Mouse (Mus musculus) hindbrain, embryonic 16.5 days (tissue): ENCODE measurements around the gene Neu1. TPM values are rescaled to one million over a fixed set of nuclear protein-coding genes. Genes with fewer than 3 reads are reported as not detected.
A peak's percentile ranks its signal among the peaks of the same experiment; 100 is the strongest.
"Not testable (repeated sequence)": the region's sequence is repeated elsewhere in the genome, so short reads cannot be mapped to it uniquely, and the experiment has no call there.

Experiments used
- ATAC-seq: fragments of 200-750 bp; cut with Nextera tagmentation; 2 replicates; pipeline ENCODE4 v1.8.0; 2017; ENCODE audit warnings: moderate TSS enrichment, moderate library complexity
- H3K27ac ChIP-seq: fragments of 300-500 bp; sonication (generic); 2 replicates; pipeline ENCODE4 v1.5.1; 2014; ENCODE audit warnings: low read depth, mild to moderate bottlenecking, control low read depth, low read length, moderate library complexity
- H3K27me3 ChIP-seq: fragments of 300-500 bp; sonication (generic); replicated peaks from 2 replicates; pipeline ENCODE4 v1.6.1; 2014; ENCODE audit warnings: low read length; ENCODE audit not compliant: control insufficient read depth, insufficient read depth
- H3K36me3 ChIP-seq: fragments of 300-500 bp; sonication (generic); 2 replicates; pipeline ENCODE4 v1.6.1; 2014; ENCODE audit warnings: mild to moderate bottlenecking, low read length, moderate library complexity, mixed read lengths; ENCODE audit not compliant: control insufficient read depth, insufficient read depth
- H3K4me1 ChIP-seq: fragments of 300-500 bp; sonication (generic); 2 replicates; pipeline ENCODE4 v1.6.1; 2014; ENCODE audit warnings: low read depth, low read length; ENCODE audit not compliant: control insufficient read depth, insufficient read depth
- H3K4me2 ChIP-seq: fragments of 300-500 bp; sonication (generic); 2 replicates; pipeline ENCODE4 v1.6.1; 2014; ENCODE audit warnings: mild to moderate bottlenecking, low read length, control low read depth, moderate library complexity
- H3K4me3 ChIP-seq: fragments of 300-500 bp; sonication (generic); 2 replicates; pipeline ENCODE4 v1.5.1; 2014; ENCODE audit warnings: mild to moderate bottlenecking, low read length, control low read depth, moderate library complexity
- H3K9ac ChIP-seq: fragments of 300-500 bp; sonication (generic); 2 replicates; pipeline ENCODE4 v1.6.1; 2014; ENCODE audit warnings: low read depth, mild to moderate bottlenecking, control low read depth, low read length, moderate library complexity
- H3K9me3 ChIP-seq: fragments of 300-500 bp; sonication (generic); 2 replicates; pipeline ENCODE4 v1.6.1; 2014; ENCODE audit warnings: mild to moderate bottlenecking, low read length, moderate library complexity; ENCODE audit not compliant: control insufficient read depth
- WGBS: fragments of 180-500 bp; shearing (Covaris S2); extraction: QIAGEN DNeasy Blood & Tissue Kit; methylation state at CpG from one replicate; pipeline ENCODE4 v1.1.7; 2014; 5-methylcytosine and 5-hydroxymethylcytosine counted together
- polyA plus RNA-seq: library from polyadenylated mRNA; unstranded; fragments of >200 nt; fragmentation: Nextera tagmentation; extraction: Ambion mirVana; gene quantifications from 2 replicates; pipeline ENCODE4 v1.2.1, GENCODE M21; 2015

Neu1 gene
- polyA plus RNA-seq, 1 experiment from 2014 or later: 41.7 TPM

DNA sequence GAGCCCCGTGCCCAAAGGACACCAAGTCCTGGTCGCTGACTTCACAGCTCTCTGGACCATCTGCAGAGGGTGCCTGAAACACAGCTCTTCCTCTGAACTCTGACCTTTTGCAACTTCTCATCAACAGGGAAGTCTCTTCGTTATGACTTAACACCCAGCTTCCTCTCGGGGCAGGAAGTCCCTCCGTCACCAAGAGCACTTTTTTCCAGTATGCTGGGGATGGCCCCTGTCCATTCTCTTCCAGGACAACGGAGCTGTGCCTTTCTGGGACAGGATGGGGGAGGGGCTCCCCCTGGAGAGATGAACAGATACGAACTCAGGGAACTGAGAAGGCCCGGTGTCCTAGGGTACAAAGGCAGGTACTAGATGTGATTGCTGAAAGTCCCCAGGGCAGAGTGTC, 3.8 kb downstream of the Neu1 start:
- 51% methylated on average over 8 of the region's 8 CpGs for WGBS
- Histone ChIP-seq H3K36me3 (no peaks in the 10 kb centered on the region; the same call in 1 of the 2 replicates), H3K4me2 (no peak overlapping the region), H3K9me3 (no peaks in the 10 kb centered on the region), H3K9ac (no peak overlapping the region), H3K4me3 (no peak overlapping the region), H3K27ac (no peak overlapping the region), H3K27me3 (no peaks in the 10 kb centered on the region), H3K4me1 (peaks cover 7% of the 10 kb centered on the region)
- ATAC-seq: no peak

DNA sequence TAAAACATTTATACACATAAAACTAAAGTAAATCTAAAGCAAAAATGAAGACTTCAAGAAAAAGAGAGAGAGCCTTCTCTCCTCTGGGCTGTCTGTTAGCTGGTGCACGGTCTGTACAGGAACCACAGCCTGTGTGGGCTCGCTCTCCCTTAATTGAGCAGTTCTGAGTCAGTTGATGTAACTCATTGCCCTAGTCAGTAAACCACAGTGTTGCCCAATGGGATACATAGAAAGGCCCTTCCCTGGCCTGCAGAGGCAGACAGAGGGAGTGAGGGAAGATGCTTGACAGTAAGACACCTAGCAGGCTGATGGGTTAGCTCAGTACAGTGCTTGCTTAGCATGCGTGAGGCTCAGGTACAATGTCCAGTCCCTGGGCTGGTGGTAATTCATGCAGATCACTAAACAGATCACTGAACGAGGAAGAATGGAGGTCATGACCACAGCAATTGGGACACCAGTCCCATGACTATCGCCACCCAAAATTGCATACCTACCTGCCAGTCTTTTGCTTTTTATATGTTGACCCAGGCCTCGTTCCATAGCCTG, 7.0 kb downstream of the Neu1 start:
- Histone ChIP-seq H3K4me3 (no peak overlapping the region), H3K27me3 (no peaks in the 10 kb centered on the region), H3K9me3 (no peaks in the 10 kb centered on the region), H3K9ac (no peak overlapping the region), H3K4me2 (no peak overlapping the region), H3K4me1 (no peaks in the 10 kb centered on the region), H3K36me3 (no peaks in the 10 kb centered on the region; the same call in 1 of the 2 replicates), H3K27ac (no peak overlapping the region)
- no peak for ATAC-seq
- 86% methylated on average over 6 of the region's 6 CpGs for WGBS

DNA sequence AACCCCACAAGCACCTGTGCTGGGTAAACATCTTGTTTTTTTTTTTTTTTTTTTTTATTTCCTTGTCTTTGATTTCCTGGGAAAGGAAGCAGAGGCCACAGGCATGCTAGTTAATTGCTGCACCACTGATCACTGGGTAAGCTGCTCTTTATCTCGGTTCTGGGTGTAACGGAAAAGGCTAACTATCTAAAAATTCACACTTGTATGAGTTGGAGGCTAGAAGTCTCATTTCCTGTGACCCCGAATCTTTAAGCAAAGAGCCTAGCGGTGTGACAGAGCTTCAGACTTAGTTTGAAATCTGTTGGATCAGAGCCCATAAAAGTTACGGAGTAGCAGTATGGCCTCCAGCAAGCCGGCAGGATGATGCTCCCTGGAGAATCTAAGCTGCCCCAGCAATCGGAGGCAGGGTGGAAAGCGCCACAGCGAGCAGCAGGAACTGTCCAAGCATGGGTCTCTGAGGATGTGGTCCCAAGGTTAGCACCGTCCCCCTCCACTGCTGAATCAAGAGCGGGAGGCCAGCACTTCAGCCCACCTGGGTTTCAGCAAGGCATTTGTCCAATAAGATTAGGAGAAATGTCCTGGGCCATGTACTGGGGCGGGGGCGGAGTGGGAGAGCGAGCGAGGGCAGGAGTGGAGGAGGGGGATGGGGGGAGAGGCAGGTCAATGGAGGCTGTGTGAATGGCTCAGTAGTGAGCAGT, 10.4 kb downstream of the Neu1 start:
- 9% methylated on average over 15 of the region's 15 CpGs for WGBS
- Histone ChIP-seq H3K27me3 (no peaks in the 10 kb centered on the region), H3K9me3 (no peaks in the 10 kb centered on the region), H3K9ac (peak overlapping the region; percentile 39), H3K4me3 (peak overlapping the region; percentile 18; the same call in 1 of the 2 replicates), H3K27ac (no peak overlapping the region), H3K4me2 (peak overlapping the region; percentile 36), H3K36me3 (no peaks in the 10 kb centered on the region), H3K4me1 (no peaks in the 10 kb centered on the region)
- no peak for ATAC-seq

DNA sequence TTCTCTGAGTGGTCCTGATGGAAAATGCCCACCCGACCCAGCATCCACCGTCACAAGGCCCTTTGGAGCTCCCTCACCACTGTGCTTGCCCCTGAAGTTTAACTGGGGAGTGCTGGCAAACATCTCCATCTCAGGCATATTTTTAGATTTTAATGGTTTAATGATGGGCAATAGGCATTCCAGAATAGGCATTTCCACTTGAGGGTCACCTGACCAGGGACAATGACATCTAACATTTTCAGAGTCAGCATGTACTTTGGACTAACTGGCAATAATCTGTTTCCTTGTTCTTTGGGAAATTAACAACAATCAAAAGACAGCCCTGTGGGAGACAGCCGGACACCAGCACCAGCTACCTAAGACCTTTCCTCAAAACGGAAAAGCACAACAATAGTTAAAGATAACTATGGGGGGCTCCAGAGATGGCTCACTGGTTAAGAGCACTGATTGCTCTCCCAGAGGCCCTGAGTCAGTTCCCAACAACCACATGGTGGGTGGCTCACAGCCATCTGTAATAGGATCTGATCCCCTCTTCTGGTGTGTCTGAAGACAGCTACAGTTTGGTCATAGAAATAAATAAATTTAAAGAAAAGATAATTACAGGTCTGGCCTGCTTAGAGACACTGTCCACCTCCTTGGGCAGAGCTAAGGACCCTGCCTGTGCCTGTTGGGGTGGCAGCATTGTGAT, 12.2 kb downstream of the Neu1 start:
- H3K27ac ChIP-seq: no peak overlapping the region
- H3K27me3 ChIP-seq: no peaks in the 10 kb centered on the region
- no peaks in the 10 kb centered on the region for H3K9me3 ChIP-seq
- H3K4me3 ChIP-seq: no peak overlapping the region
- no peak overlapping the region for H3K9ac ChIP-seq
- H3K36me3 ChIP-seq: no peaks in the 10 kb centered on the region
- no peak for ATAC-seq
- WGBS: 87% methylated on average over 4 of the region's 4 CpGs
- H3K4me2 ChIP-seq: no peak overlapping the region
- H3K4me1 ChIP-seq: no peaks in the 10 kb centered on the region

DNA sequence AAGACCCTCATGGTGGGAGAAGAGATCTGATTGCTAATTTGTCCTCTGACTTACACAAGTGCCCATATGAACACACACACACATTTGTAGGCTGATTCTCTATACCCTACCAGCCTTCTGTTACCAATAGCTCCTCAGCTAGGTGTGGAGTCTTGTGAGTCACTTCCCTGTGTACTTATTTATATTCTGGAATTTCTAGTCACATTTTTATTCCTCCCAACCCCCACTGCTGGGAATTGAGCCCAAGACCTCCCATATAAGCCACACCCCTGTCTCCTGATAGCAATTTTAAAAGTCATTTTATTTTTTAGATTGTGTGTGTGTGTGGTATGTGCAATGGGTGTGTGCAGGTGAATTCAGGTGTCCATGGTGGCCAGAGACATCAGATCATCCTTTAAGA, 13.3 kb downstream of the Neu1 start:
- H3K4me3 ChIP-seq: no peak overlapping the region

DNA sequence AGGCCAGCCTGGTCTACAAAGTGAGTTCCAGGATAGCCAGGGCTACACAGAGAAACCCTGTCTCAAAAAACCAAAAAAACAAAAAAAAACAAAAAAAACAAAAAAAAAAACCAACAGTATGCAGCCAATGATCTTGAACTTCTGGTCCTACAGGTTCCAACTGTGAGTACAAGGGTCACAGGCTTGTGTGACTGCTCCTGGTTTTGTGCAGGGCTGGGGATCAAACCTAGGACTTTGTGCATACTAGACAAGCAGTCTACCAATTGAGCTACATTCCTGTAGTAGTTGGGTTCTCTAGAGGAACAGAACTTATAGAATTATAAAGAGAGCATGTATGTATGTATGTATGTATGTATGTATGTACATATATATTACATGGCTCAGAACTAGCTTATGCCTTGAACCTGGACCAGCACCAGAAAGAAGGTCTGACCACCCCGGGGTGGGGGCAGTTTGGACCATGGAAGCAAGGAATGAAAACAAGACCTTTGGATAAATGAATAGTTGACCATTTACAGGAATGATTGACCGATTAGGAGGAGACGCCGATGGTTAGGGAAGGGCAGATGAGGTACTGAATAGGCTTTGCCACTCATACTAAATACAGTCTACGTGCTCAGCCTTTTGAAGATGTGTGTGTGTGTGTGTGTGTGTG, 15.6 kb downstream of the Neu1 start:
- no peaks in the 10 kb centered on the region for H3K9me3 ChIP-seq
- H3K36me3 ChIP-seq: peaks cover 6% of the 10 kb centered on the region
- H3K4me1 ChIP-seq: peaks cover 11% of the 10 kb centered on the region
- 90% methylated on average over 5 of the region's 5 CpGs for WGBS
- no peak for ATAC-seq
- H3K4me2 ChIP-seq: no peak overlapping the region
- no peak overlapping the region for H3K27ac ChIP-seq
- no peaks in the 10 kb centered on the region for H3K27me3 ChIP-seq
- H3K9ac ChIP-seq: no peak overlapping the region
- no peak overlapping the region for H3K4me3 ChIP-seq

More for the DNA sequence above, 13.3 kb downstream of the Neu1 start:
- Histone ChIP-seq H3K9ac (no peak overlapping the region), H3K27ac (no peak overlapping the region), H3K4me2 (no peak overlapping the region), H3K36me3 (no peaks in the 10 kb centered on the region), H3K9me3 (no peaks in the 10 kb centered on the region), H3K4me1 (no peaks in the 10 kb centered on the region), H3K27me3 (no peaks in the 10 kb centered on the region)
- no peak for ATAC-seq

DNA sequence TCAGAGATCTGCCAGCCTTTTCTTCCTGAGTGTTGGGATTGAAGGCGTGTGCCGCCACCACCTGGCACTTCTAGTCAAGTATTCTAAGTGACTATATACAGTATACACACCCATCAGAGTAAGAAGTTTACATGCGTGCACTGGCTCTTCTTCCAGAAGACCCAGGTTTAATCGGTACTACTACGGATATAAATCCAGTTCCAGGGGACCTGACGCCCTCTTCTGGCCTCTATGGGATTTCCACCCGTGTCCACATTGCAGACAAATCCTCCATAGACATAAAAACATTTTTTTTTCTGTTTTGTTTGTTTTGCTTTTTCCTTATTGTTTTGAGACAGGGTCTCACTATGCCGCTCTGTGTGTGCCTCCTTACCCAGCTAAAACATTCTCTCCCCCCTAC, 16.6 kb downstream of the Neu1 start:
- H3K4me1 ChIP-seq: peaks cover 11% of the 10 kb centered on the region
- no peak overlapping the region for H3K4me3 ChIP-seq
- H3K9ac ChIP-seq: no peak overlapping the region
- peaks cover 6% of the 10 kb centered on the region for H3K36me3 ChIP-seq
- no peak overlapping the region for H3K27ac ChIP-seq
- no peak overlapping the region for H3K4me2 ChIP-seq
- no peak for ATAC-seq
- H3K27me3 ChIP-seq: no peaks in the 10 kb centered on the region
- 25% methylated on average over 8 of the region's 8 CpGs for WGBS
- H3K9me3 ChIP-seq: no peaks in the 10 kb centered on the region

DNA sequence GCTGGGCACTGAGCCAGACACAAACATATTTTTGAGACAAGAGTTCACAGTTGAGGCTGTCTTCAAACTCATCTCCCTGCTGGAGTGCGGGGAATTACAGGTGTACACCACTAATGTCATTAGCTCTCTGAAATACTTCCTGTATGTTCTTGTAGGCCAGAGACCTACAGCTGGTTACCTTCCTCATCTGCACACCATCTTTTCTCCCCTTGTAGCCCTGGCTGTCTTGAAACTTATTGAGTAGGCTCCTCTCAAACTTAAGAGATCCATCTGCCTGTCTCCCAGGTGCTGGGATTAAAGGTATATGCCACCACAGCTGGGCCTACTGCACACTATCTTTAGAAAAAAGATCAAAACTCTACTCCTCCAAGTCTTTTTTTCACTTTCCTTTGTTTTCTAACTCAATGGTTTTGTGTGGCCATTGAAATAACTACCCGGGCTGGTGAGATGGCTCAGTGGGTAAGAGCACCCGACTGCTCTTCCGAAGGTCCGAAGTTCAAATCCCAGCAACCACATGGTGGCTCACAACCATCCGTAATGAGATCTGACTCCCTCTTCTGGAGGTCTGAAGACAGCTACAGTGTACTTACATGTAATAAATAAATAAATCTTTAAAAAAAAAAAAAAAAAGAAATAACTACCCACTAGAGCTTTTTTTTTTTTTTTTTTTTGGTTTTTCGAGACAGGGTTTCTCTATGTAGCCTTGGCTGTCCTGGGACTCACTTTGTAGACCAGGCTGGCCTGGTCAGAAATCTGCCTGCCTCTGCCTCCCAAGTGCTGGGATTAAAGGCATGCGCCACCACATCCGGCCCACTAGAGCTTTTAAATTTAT, 17.9 kb downstream of the Neu1 start:
- not testable (repeated sequence) for H3K9me3 ChIP-seq, H3K4me3 ChIP-seq, H3K9ac ChIP-seq, H3K27me3 ChIP-seq, H3K36me3 ChIP-seq, ATAC-seq, H3K4me2 ChIP-seq
- peaks cover 11% of the 10 kb centered on the region for H3K4me1 ChIP-seq
- 0 out of 2 replicates have a peak overlapping the region, but pooled peaks have one; percentile 3 for H3K27ac ChIP-seq
- 54% methylated on average over 9 of the region's 9 CpGs for WGBS
